Mouse (Mus musculus): ENCODE data around the gene Pde1b. TPM values are rescaled to one million over a fixed set of nuclear protein-coding genes. Genes with fewer than 3 reads are reported as not detected.

Gene Pde1b
- total RNA-seq (2014; fragmentation: Nextera tagmentation) (2.6 and 3.1 TPM in 2 replicates), total RNA-seq (2017) (1.5 and 1.9 TPM in 2 replicates), polyA plus RNA-seq (2012) (0.92 and 1.3 TPM in 2 replicates)

DNA sequence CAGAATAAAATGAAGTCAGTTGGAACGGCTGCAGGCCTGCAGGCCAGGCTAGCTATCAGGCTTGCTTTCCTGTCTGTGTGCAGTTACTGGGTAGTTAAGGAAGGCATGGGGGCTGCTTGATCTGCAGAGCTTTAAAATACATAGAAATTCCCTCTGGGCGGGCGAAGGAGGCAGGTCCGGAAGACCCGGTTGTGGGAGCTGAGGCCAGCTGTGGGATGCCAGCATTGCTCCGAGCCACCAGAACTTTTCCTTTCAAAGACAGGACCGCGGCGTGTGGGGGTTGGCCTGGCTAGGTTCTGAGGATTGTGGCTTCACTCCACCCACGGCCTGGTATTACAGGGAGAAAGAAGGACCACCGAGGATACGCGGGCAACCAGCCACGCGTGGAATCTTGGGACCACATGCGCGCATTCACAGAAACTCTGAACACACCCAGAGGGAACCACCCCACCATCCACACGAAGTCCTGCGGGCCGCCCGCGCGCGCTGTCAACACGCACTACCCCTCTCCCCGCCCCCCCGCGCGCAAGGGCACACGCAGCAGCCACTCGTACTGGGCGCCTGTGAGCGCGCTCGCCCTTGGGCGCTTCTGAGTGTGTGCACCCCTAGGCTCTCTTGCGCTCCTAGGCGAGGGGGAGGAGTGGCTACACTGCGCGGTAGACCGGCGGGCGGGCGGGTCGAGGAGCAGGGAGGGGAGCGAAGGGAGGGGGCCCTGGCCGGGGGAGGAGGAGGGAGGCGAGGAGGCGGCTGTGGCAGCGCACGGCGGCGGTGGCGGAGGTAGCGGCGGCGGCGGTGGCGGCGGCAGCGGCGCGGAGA, at the start of gene Pde1b:
Gene Pde1b, plus strand, starts transcription at position 600 of the 816 bp plus-strand sequence.
- H3K27me3 ChIP-seq (ENCODE audit: insufficient read depth, low read length) = peaks cover 3% of the 10 kb centered on the region; the same call in 1 of the 2 replicates

GRCm38 (mm10) chr15:103453551-103454218, 49.1 kb upstream of the Pde1b start, which contains the start of gene Nckap1l:
Gene Nckap1l, plus strand, starts transcription at chr15:103453794.
- Histone ChIP-seq H3K27me3 (ENCODE audit: insufficient read depth, low read length) (peaks cover 3% of the 10 kb centered on the region; the same call in 1 of the 2 replicates), H3K9me3 (replicated peaks) (no peaks in the 10 kb centered on the region), H3K4me1 (ENCODE audit: insufficient read depth, low read depth, low read length) (peaks cover 8% of the 10 kb centered on the region), H3K36me3 (replicated peaks) (peaks cover 6% of the 10 kb centered on the region), H3K4me3 (ENCODE audit: low read depth, low read length) (peak within 1 kb of the TSS; percentile 60)
- ATAC-seq (ENCODE audit: extremely low read depth, insufficient number of reproducible peaks, low FRiP score, poor library complexity, severe bottlenecking) = peak; percentile 91
- no peak for TF ChIP-seq POLR2AphosphoS5 (IDR thresholded peaks at IDR 0.05; ENCODE audit: insufficient replicate concordance, low read depth, low read length)
- no peak for TF ChIP-seq GATA2 (IDR thresholded peaks at IDR 0.05; ENCODE audit: borderline replicate concordance, low read depth, low read length)
- no peak for TF ChIP-seq CTCF (IDR thresholded peaks at IDR 0.05; ENCODE audit: low read depth, low read length)
- no peak for TF ChIP-seq TAL1 (conservative IDR thresholded peaks at IDR 0.05; ENCODE audit: low read depth, low read length)
- no peak for TF ChIP-seq GATA1 (IDR thresholded peaks at IDR 0.05; ENCODE audit: borderline replicate concordance, low read length)
- peak; percentile 64 for DNase-seq (ENCODE audit: low spot score)

More for the DNA sequence above, at the start of gene Pde1b:
- ATAC-seq (ENCODE audit: extremely low read depth, insufficient number of reproducible peaks, low FRiP score, poor library complexity, severe bottlenecking) (no peak), DNase-seq (ENCODE audit: low spot score) (no peak)
- H3K4me1 ChIP-seq (ENCODE audit: insufficient read depth, low read depth, low read length) = no peaks in the 10 kb centered on the region; the same call in 1 of the 2 replicates
- H3K36me3 ChIP-seq (replicated peaks) = peaks cover 17% of the 10 kb centered on the region
- TF ChIP-seq POLR2AphosphoS5 (IDR thresholded peaks at IDR 0.05; ENCODE audit: insufficient replicate concordance, low read depth, low read length) (no peak), GATA2 (IDR thresholded peaks at IDR 0.05; ENCODE audit: borderline replicate concordance, low read depth, low read length) (no peak), CTCF (IDR thresholded peaks at IDR 0.05; ENCODE audit: low read depth, low read length) (no peak), GATA1 (IDR thresholded peaks at IDR 0.05; ENCODE audit: borderline replicate concordance, low read length) (no peak), TAL1 (conservative IDR thresholded peaks at IDR 0.05; ENCODE audit: low read depth, low read length) (no peak)
- no peaks in the 10 kb centered on the region for H3K9me3 ChIP-seq (replicated peaks)
- H3K4me3 ChIP-seq (ENCODE audit: low read depth, low read length) = no peak within 1 kb of the TSS; the same call in 1 of the 2 replicates

DNA sequence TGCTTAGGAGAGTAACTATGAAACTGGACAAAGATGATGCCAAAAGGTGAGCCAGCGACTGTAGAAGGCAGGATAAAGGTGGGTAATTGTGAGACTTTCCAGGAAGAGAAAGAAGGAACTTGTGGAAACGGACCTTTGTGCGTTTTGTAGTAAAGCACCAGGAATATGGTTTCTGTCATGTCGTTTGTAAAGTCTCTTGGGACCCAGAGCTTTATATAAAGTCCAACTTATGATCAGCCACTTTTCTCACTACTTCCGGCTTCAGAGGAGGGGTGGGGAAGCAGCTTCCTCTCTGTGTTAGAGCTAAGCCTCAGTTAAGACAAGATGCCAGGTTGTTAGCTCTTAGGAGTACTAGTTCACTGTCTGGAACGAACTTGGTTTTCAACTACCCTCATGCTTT, 48.4 kb upstream of the Pde1b start:
- H3K4me3 ChIP-seq (ENCODE audit: low read depth, low read length) = peak overlapping the region; percentile 60
- peaks cover 3% of the 10 kb centered on the region; the same call in 1 of the 2 replicates for H3K27me3 ChIP-seq (ENCODE audit: insufficient read depth, low read length)
- no peak for TF ChIP-seq GATA1 (IDR thresholded peaks at IDR 0.05; ENCODE audit: borderline replicate concordance, low read length)
- TF ChIP-seq POLR2AphosphoS5 (IDR thresholded peaks at IDR 0.05; ENCODE audit: insufficient replicate concordance, low read depth, low read length) = no peak
- TF ChIP-seq TAL1 (conservative IDR thresholded peaks at IDR 0.05; ENCODE audit: low read depth, low read length) = no peak
- TF ChIP-seq GATA2 (IDR thresholded peaks at IDR 0.05; ENCODE audit: borderline replicate concordance, low read depth, low read length) = no peak
- TF ChIP-seq CTCF (IDR thresholded peaks at IDR 0.05; ENCODE audit: low read depth, low read length) = no peak
- H3K9me3 ChIP-seq (replicated peaks) = no peaks in the 10 kb centered on the region
- H3K36me3 ChIP-seq (replicated peaks) = peaks cover 6% of the 10 kb centered on the region
- no peak for DNase-seq (ENCODE audit: low spot score)
- no peak for ATAC-seq (ENCODE audit: extremely low read depth, insufficient number of reproducible peaks, low FRiP score, poor library complexity, severe bottlenecking)
- H3K4me1 ChIP-seq (ENCODE audit: insufficient read depth, low read depth, low read length) = peaks cover 8% of the 10 kb centered on the region

DNA sequence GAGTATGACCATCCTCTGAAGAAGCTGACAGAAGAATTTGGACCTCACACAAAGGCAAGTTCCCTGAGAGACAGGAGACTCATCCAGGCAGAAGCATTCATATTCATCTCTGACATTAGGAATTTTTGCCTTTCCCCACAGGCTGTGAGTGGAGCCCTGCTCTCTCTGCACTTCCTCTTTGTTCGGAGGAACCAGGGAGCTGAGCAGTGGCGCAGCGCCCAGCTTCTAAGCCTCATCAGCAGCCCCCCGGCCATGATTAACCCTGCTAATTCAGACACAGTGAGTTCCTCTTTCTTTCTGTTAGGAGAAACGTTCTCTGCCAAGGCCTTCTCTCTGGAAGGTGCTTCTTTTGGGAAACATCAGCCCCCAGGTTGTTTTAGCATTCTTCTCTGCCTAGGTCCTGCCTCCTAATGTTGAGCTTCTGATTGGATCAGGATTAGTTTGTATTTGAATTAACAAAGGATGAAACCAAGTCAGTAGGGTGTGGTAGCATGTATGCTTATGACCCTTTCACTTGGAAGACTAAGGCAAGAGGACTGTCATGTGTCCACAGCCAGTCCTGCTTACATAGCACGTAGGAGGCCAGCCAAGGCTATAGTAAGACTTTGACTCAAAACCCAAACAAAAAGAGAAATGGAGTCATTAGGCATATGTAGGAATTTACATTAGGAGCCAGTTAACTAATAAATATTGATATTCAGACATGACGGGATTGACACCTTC, 40.1 kb upstream of the Pde1b start:
- Histone ChIP-seq H3K27me3 (ENCODE audit: insufficient read depth, low read length) (no peaks in the 10 kb centered on the region), H3K4me3 (ENCODE audit: low read depth, low read length) (no peak overlapping the region), H3K9me3 (replicated peaks) (no peaks in the 10 kb centered on the region), H3K36me3 (replicated peaks) (peaks cover 28% of the 10 kb centered on the region), H3K4me1 (ENCODE audit: insufficient read depth, low read depth, low read length) (no peaks in the 10 kb centered on the region)
- ATAC-seq (ENCODE audit: extremely low read depth, insufficient number of reproducible peaks, low FRiP score, poor library complexity, severe bottlenecking) (no peak), DNase-seq (ENCODE audit: low spot score) (no peak)
- TF ChIP-seq GATA1 (IDR thresholded peaks at IDR 0.05; ENCODE audit: borderline replicate concordance, low read length) (no peak), CTCF (IDR thresholded peaks at IDR 0.05; ENCODE audit: low read depth, low read length) (no peak), TAL1 (conservative IDR thresholded peaks at IDR 0.05; ENCODE audit: low read depth, low read length) (no peak), GATA2 (IDR thresholded peaks at IDR 0.05; ENCODE audit: borderline replicate concordance, low read depth, low read length) (no peak), POLR2AphosphoS5 (IDR thresholded peaks at IDR 0.05; ENCODE audit: insufficient replicate concordance, low read depth, low read length) (no peak)

- ATAC-seq (ENCODE audit: extremely low read depth, insufficient number of reproducible peaks, low FRiP score, poor library complexity, severe bottlenecking) (no peak), DNase-seq (ENCODE audit: low spot score) (no peak)
- Histone ChIP-seq H3K9me3 (replicated peaks) (no peaks in the 10 kb centered on the region), H3K36me3 (replicated peaks) (peaks cover 39% of the 10 kb centered on the region), H3K4me1 (ENCODE audit: insufficient read depth, low read depth, low read length) (no peaks in the 10 kb centered on the region), H3K27me3 (ENCODE audit: insufficient read depth, low read length) (peaks cover 2% of the 10 kb centered on the region; the same call in 1 of the 2 replicates), H3K4me3 (ENCODE audit: low read depth, low read length) (no peak overlapping the region)
- TF ChIP-seq GATA2 (IDR thresholded peaks at IDR 0.05; ENCODE audit: borderline replicate concordance, low read depth, low read length) = no peak
Observed at GRCm38 (mm10) chr15:103471488-103472194, 31.2 kb upstream of the Pde1b start.

Data from G1E (cell line).